Mouse (Mus musculus) mature B cell (primary cell): ENCODE measurements around the gene Mlxipl.

Experiments
- in situ Hi-C: fragments of 300-500 bp; cut with MboI; formaldehyde crosslinking; loops from 2 replicates; pipeline ENCODE4 v1.14.3; 2019

Mlxipl gene

GRCm38 (mm10) chr5:135145955-135146354 lies 56.3 kb downstream of the Mlxipl start:
- in situ Hi-C loops: no loop called here

- in situ Hi-C loops: no loop called here
Measured at GRCm38 (mm10) chr5:135148715-135149052, 59.0 kb downstream of the Mlxipl start.

GRCm38 (mm10) chr5:135149053-135149819 lies 59.5 kb downstream of the Mlxipl start, which contains the start of gene Tbl2:
TSS of gene Tbl2 (plus strand) at chr5:135149657.
- in situ Hi-C loops: no loop called here

- in situ Hi-C loops: no loop called here
Measured at GRCm38 (mm10) chr5:135149820-135150178, 60.1 kb downstream of the Mlxipl start.

- in situ Hi-C loops: no loop called here
Measured at GRCm38 (mm10) chr5:135156496-135156895, 66.8 kb downstream of the Mlxipl start.

GRCm38 (mm10) chr5:135161221-135161620 lies 71.5 kb downstream of the Mlxipl start:
- in situ Hi-C loops: no loop called here

- in situ Hi-C loops: no loop called here
Measured at GRCm38 (mm10) chr5:135161650-135162049, 72.0 kb downstream of the Mlxipl start.

- in situ Hi-C loops: no loop called here
Measured at GRCm38 (mm10) chr5:135162361-135162760, 72.7 kb downstream of the Mlxipl start.

- in situ Hi-C loops: no loop called here
Measured at GRCm38 (mm10) chr5:135162821-135163220, 73.1 kb downstream of the Mlxipl start.

GRCm38 (mm10) chr5:135166909-135167308 lies 77.2 kb downstream of the Mlxipl start:
- in situ Hi-C loops: no loop called here

- in situ Hi-C loops: no loop called here
Measured at GRCm38 (mm10) chr5:135167469-135167868, 77.8 kb downstream of the Mlxipl start.

GRCm38 (mm10) chr5:135168063-135169062 lies 78.7 kb downstream of the Mlxipl start, which contains the start of gene Bcl7b:
TSS of gene Bcl7b (plus strand) at chr5:135168283.
- in situ Hi-C loops: no loop called here

GRCm38 (mm10) chr5:135169479-135169878 lies 79.8 kb downstream of the Mlxipl start:
- in situ Hi-C loops: no loop called here

- in situ Hi-C loops: no loop called here
Measured at GRCm38 (mm10) chr5:135171688-135172220, 82.1 kb downstream of the Mlxipl start.

- in situ Hi-C loops: no loop called here
Measured at GRCm38 (mm10) chr5:135172986-135173385, 83.3 kb downstream of the Mlxipl start.

GRCm38 (mm10) chr5:135175086-135175485 lies 85.4 kb downstream of the Mlxipl start:
- in situ Hi-C loops: no loop called here

- in situ Hi-C loops: no loop called here
Measured at GRCm38 (mm10) chr5:135178523-135178922, 88.8 kb downstream of the Mlxipl start.

- in situ Hi-C loops: no loop called here
Measured at GRCm38 (mm10) chr5:135178996-135179395, 89.3 kb downstream of the Mlxipl start.

GRCm38 (mm10) chr5:135179616-135180015 lies 89.9 kb downstream of the Mlxipl start:
- in situ Hi-C loops: no loop called here

- in situ Hi-C loops: no loop called here
Measured at GRCm38 (mm10) chr5:135180796-135181195, 91.1 kb downstream of the Mlxipl start.

GRCm38 (mm10) chr5:135181776-135182175 lies 92.1 kb downstream of the Mlxipl start:
- in situ Hi-C loops: no loop called here

- in situ Hi-C loops: no loop called here
Measured at GRCm38 (mm10) chr5:135183131-135183861, 93.6 kb downstream of the Mlxipl start.
